Mouse (Mus musculus): ENCODE results near the gene Ube2e3.
A peak's percentile ranks its signal among the peaks of the same experiment; 100 is the strongest.

DNA sequence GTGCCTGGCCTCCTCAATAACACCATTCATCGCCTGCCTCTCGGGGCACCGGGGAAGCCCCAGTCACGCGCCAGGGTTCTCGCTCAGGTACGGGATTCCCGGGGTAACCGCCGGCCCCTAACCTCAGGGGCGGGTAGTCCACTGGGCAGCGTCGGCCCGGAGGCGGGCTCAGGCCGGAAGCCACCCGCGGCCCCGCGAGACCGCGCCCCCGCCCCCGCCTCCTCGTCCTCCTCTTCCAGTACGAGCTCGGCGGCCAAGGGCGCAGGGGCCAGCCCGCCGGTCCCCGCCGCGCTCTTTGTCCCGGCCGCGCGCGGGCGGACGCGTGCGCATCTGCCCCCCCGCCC is 559 bp downstream of the Ube2e3 start:
- TF ChIP-seq POLR2A (IDR thresholded peaks at IDR 0.05; ENCODE audit: insufficient read length, low read depth): peak; percentile 66
- no peak for TF ChIP-seq MAX (IDR thresholded peaks at IDR 0.05; ENCODE audit: low read depth)
- no peak for TF ChIP-seq TCF12 (IDR thresholded peaks at IDR 0.05; ENCODE audit: insufficient read depth, poor library complexity, severe bottlenecking)
- TF ChIP-seq E2F4 (IDR thresholded peaks at IDR 0.05; ENCODE audit: insufficient read depth): no peak
- no peak for TF ChIP-seq MYOD1 (IDR thresholded peaks at IDR 0.05; ENCODE audit: control insufficient read depth in 1 of 3, insufficient read length in 2 of 3, low read depth in 2 of 3)
- no peak for TF ChIP-seq CEBPB (IDR thresholded peaks at IDR 0.05; ENCODE audit: insufficient read depth, poor library complexity, severe bottlenecking)
- no peak for TF ChIP-seq REST (IDR thresholded peaks at IDR 0.05; ENCODE audit: insufficient read depth, insufficient read length)
